Mouse (Mus musculus): ENCODE results near the gene Limch1. TPM values are rescaled to one million over a fixed set of nuclear protein-coding genes. Genes with fewer than 3 reads are reported as not detected.

The Limch1 gene
- polyA plus RNA-seq, 1 experiment from 2014 or later: 37.5 TPM

DNA sequence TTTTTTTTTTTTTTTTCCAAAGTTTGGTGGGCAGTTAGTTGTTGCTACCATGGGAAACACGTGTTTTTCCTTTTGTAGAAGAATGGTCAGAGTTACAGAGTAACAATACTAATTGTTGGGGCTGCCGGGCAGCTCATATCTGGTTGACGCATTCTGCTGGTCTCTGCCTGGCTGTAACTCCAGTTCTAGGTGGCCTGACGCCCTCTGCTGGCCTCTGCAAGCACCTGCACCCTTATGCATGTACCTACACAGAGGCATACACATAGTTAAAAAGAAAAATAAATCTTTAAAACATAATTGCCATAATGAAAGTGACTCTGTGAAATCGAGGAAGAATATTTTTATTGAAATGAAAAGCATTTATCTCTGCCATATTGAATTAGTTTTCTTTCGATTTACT is 312.2 kb downstream of the Limch1 start:
- Histone ChIP-seq H3K4me1 (ENCODE audit: insufficient read depth, low read length) (no peaks in the 10 kb centered on the region), H3K27ac (ENCODE audit: low read length) (no peak overlapping the region), H3K9me3 (ENCODE audit: low read length) (0 out of 2 replicates have a peak, but pooled peaks cover 3% of the 10 kb centered on the region), H3K4me2 (replicated peaks; ENCODE audit: low read depth, low read length) (no peak overlapping the region), H3K36me3 (ENCODE audit: insufficient read depth, low read length) (no peaks in the 10 kb centered on the region), H3K27me3 (ENCODE audit: insufficient read depth, low read length) (no peaks in the 10 kb centered on the region), H3K4me3 (ENCODE audit: low read length) (no peak overlapping the region), H3K9ac (replicated peaks; ENCODE audit: low read length) (no peak overlapping the region)
- WGBS: 83% methylated on average over 6 of the region's 6 CpGs
- no peak for ATAC-seq (ENCODE audit: low FRiP score, low TSS enrichment)

DNA sequence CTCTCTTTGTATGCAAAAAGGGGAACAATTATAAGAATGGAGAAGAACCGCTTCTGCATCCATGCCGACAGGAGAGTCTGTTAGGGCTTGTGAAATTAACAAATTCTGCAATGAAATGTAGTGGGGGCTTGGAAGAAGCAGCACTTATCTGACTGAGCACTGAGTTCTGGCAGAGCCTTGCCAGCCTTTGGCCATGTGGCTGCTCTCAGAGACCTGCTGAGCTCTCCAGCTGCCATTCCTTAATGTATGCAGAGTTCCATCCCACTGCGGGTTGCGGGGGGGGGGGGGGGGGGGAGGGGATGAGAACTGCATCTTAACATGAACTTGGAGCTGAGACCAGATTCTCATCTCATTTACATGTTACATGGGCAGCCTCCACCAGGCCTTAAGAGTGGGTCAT is 314.9 kb downstream of the Limch1 start:
- no peak for ATAC-seq (ENCODE audit: low FRiP score, low TSS enrichment)
- 49% methylated on average over 3 of the region's 4 CpGs for WGBS
- Histone ChIP-seq H3K36me3 (ENCODE audit: insufficient read depth, low read length) (no peaks in the 10 kb centered on the region), H3K4me2 (replicated peaks; ENCODE audit: low read depth, low read length) (no peak overlapping the region), H3K4me3 (ENCODE audit: low read length) (no peak overlapping the region), H3K9ac (replicated peaks; ENCODE audit: low read length) (no peak overlapping the region), H3K4me1 (ENCODE audit: insufficient read depth, low read length) (no peaks in the 10 kb centered on the region), H3K27ac (ENCODE audit: low read length) (no peak overlapping the region), H3K9me3 (ENCODE audit: low read length) (0 out of 2 replicates have a peak, but pooled peaks cover 3% of the 10 kb centered on the region), H3K27me3 (ENCODE audit: insufficient read depth, low read length) (no peaks in the 10 kb centered on the region)

DNA sequence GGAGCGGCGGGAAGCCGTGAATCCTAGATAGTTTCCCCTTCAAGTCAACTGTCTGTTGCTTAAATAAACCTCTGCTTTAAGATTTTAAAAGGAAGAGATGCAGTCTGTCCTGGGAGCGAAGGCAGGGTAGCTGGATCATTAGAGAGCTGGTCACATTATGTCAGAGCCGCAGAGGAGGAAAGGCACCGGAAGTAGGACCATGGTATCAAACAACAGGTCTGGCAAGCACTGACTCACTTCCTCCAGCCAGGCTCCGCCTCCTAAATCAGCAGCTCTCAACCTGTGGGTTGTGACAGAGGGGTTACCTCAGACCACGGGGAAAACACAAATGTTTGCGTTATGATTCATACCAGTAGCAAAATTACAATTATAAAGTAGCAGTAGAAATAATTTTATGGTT is 318.0 kb downstream of the Limch1 start:
- 75% methylated on average over 9 of the region's 9 CpGs for WGBS
- H3K4me3 ChIP-seq (ENCODE audit: low read length): no peak overlapping the region
- no peaks in the 10 kb centered on the region for H3K4me1 ChIP-seq (ENCODE audit: insufficient read depth, low read length)
- H3K36me3 ChIP-seq (ENCODE audit: insufficient read depth, low read length): no peaks in the 10 kb centered on the region
- H3K9me3 ChIP-seq (ENCODE audit: low read length): no peaks in the 10 kb centered on the region
- no peak overlapping the region for H3K4me2 ChIP-seq (replicated peaks; ENCODE audit: low read depth, low read length)
- H3K27me3 ChIP-seq (ENCODE audit: insufficient read depth, low read length): no peaks in the 10 kb centered on the region
- no peak overlapping the region for H3K27ac ChIP-seq (ENCODE audit: low read length)
- no peak overlapping the region for H3K9ac ChIP-seq (replicated peaks; ENCODE audit: low read length)
- ATAC-seq (ENCODE audit: low FRiP score, low TSS enrichment): no peak

DNA sequence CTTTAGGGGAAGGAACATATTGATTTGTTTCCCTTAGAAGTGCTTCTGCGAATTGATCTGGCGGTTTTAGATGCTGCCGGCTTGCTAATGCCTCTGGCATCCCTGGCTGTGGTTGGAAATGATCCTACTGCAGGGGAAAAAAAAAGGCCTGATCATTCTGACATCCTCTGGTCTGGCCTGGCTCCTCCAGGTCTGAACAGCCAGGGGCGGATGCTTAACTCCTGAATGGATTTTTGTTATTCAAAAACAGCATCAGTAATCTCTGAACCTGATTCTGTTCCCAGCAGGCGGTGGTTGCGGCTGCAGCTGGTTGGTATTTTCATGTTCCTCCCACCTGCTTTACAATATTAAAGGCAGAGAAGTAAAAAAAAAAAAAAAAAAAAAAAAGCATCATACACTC is 337.5 kb downstream of the Limch1 start:
- no peak overlapping the region for H3K4me2 ChIP-seq (replicated peaks; ENCODE audit: low read depth, low read length)
- 42% methylated on average over 6 of the region's 6 CpGs for WGBS
- no peaks in the 10 kb centered on the region for H3K36me3 ChIP-seq (ENCODE audit: insufficient read depth, low read length)
- H3K9me3 ChIP-seq (ENCODE audit: low read length): peaks cover 8% of the 10 kb centered on the region
- peaks cover 35% of the 10 kb centered on the region for H3K27me3 ChIP-seq (ENCODE audit: insufficient read depth, low read length)
- H3K4me3 ChIP-seq (ENCODE audit: low read length): no peak overlapping the region
- H3K9ac ChIP-seq (replicated peaks; ENCODE audit: low read length): no peak overlapping the region
- ATAC-seq (ENCODE audit: low FRiP score, low TSS enrichment): no peak
- H3K27ac ChIP-seq (ENCODE audit: low read length): no peak overlapping the region
- H3K4me1 ChIP-seq (ENCODE audit: insufficient read depth, low read length): no peaks in the 10 kb centered on the region

DNA sequence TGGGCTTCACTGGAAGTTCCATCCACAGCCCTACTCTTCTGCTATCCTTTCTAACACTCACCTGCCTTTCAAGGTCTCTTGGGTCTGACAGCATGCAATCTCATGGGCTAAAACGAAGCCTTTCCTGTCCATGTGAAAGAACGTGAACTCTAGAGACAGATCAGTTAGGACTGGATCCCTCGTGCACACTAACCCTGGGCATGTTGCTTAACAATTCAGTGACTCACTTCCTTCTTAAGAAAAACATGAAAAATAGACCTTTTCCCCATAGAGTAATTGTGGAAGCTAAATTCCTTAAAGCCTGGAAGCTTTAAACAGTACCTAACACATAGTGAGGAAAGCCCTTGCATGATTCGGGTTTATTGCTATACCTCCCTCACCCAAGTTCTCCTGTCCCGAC is 345.2 kb downstream of the Limch1 start:
- H3K9me3 ChIP-seq (ENCODE audit: low read length): no peaks in the 10 kb centered on the region
- H3K4me2 ChIP-seq (replicated peaks; ENCODE audit: low read depth, low read length): no peak overlapping the region
- WGBS: 65% methylated on average over 5 of the region's 5 CpGs
- peaks cover under 1% of the 10 kb centered on the region; the same call in 1 of the 2 replicates for H3K4me1 ChIP-seq (ENCODE audit: insufficient read depth, low read length)
- ATAC-seq (ENCODE audit: low FRiP score, low TSS enrichment): no peak
- no peaks in the 10 kb centered on the region for H3K36me3 ChIP-seq (ENCODE audit: insufficient read depth, low read length)
- no peak overlapping the region for H3K9ac ChIP-seq (replicated peaks; ENCODE audit: low read length)
- no peak overlapping the region for H3K27ac ChIP-seq (ENCODE audit: low read length)
- H3K4me3 ChIP-seq (ENCODE audit: low read length): no peak overlapping the region
- H3K27me3 ChIP-seq (ENCODE audit: insufficient read depth, low read length): peaks cover 74% of the 10 kb centered on the region

DNA sequence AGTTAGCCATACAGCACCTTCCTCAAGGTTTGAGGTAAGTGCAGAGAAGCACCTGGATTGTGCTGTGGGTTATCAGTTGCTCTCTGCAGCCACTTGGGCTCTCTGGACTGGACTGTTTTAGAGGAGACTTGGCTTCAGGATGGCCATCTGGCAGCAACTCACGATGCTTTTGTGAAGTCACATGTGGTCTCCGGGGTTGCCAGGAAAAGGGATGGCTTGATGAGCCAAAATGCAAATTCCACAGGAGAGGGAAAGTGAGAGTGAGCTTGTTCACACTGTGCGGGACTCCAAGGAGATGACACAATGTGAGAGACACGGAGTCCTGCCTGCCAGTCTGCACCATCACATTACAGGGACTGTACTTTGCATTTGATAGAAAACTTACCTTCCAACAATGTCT is 346.1 kb downstream of the Limch1 start:
- Histone ChIP-seq H3K9me3 (ENCODE audit: low read length) (no peaks in the 10 kb centered on the region), H3K27me3 (ENCODE audit: insufficient read depth, low read length) (peaks cover 82% of the 10 kb centered on the region), H3K9ac (replicated peaks; ENCODE audit: low read length) (no peak overlapping the region), H3K36me3 (ENCODE audit: insufficient read depth, low read length) (no peaks in the 10 kb centered on the region), H3K4me3 (ENCODE audit: low read length) (no peak overlapping the region), H3K4me1 (ENCODE audit: insufficient read depth, low read length) (peaks cover 7% of the 10 kb centered on the region; the same call in 1 of the 2 replicates), H3K27ac (ENCODE audit: low read length) (no peak overlapping the region), H3K4me2 (replicated peaks; ENCODE audit: low read depth, low read length) (no peak overlapping the region)
- WGBS: 16% methylated on average over 4 of the region's 4 CpGs
- ATAC-seq (ENCODE audit: low FRiP score, low TSS enrichment): no peak

DNA sequence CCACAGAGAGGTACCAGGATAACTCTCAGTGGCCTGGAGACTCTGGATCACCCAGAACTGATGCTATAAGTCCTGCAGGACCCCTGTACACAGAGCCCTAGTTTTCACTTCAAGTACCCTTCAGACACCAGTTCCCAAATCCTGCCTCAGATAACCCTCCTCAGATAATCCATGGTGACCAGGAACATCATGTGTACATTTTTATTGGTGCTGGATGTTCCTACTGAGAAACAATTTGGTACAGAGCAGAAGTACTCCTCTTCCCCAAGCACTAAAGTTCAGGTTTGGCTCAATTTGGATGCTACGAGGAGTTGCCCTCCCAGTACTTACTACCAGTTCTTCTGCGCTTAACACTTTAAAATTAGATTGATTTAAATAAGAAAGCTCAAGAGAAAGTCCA is 348.4 kb downstream of the Limch1 start:
- Histone ChIP-seq H3K4me2 (replicated peaks; ENCODE audit: low read depth, low read length) (no peak overlapping the region), H3K9ac (replicated peaks; ENCODE audit: low read length) (no peak overlapping the region), H3K27ac (ENCODE audit: low read length) (no peak overlapping the region), H3K9me3 (ENCODE audit: low read length) (no peaks in the 10 kb centered on the region), H3K4me3 (ENCODE audit: low read length) (no peak overlapping the region), H3K36me3 (ENCODE audit: insufficient read depth, low read length) (no peaks in the 10 kb centered on the region), H3K27me3 (ENCODE audit: insufficient read depth, low read length) (peaks cover 92% of the 10 kb centered on the region), H3K4me1 (ENCODE audit: insufficient read depth, low read length) (peaks cover 7% of the 10 kb centered on the region; the same call in 1 of the 2 replicates)
- ATAC-seq (ENCODE audit: low FRiP score, low TSS enrichment): no peak
- 6% methylated on average over 2 of the region's 2 CpGs for WGBS

DNA sequence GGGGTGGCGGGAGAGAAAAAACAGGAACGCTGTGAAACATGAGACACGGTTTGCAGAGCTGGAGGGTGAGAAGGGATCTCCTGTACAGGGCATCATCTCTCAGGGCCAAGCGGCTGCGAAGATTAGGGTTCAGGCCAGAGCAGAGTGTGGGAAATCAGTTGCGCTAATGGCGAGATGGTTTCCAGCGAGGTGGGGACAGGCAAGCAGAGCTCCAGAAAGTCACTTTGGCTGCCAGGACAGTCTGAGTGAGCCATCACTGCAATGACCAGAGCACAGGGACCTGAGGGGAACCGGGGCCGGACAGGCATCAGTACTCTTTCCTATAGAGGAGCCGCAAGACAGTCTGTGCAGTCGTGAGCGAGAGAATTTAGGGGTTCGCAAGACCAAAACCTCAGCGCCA is 349.5 kb downstream of the Limch1 start:
- Histone ChIP-seq H3K9ac (replicated peaks; ENCODE audit: low read length) (no peak overlapping the region), H3K4me1 (ENCODE audit: insufficient read depth, low read length) (peaks cover 7% of the 10 kb centered on the region; the same call in 1 of the 2 replicates), H3K4me3 (ENCODE audit: low read length) (no peak overlapping the region), H3K27me3 (ENCODE audit: insufficient read depth, low read length) (peaks cover 94% of the 10 kb centered on the region), H3K4me2 (replicated peaks; ENCODE audit: low read depth, low read length) (no peak overlapping the region), H3K9me3 (ENCODE audit: low read length) (no peaks in the 10 kb centered on the region), H3K36me3 (ENCODE audit: insufficient read depth, low read length) (no peaks in the 10 kb centered on the region), H3K27ac (ENCODE audit: low read length) (no peak overlapping the region)
- peak; percentile 59; the same call in 1 of the 2 replicates for ATAC-seq (ENCODE audit: low FRiP score, low TSS enrichment)
- 2% methylated on average over 15 of the region's 15 CpGs for WGBS

DNA sequence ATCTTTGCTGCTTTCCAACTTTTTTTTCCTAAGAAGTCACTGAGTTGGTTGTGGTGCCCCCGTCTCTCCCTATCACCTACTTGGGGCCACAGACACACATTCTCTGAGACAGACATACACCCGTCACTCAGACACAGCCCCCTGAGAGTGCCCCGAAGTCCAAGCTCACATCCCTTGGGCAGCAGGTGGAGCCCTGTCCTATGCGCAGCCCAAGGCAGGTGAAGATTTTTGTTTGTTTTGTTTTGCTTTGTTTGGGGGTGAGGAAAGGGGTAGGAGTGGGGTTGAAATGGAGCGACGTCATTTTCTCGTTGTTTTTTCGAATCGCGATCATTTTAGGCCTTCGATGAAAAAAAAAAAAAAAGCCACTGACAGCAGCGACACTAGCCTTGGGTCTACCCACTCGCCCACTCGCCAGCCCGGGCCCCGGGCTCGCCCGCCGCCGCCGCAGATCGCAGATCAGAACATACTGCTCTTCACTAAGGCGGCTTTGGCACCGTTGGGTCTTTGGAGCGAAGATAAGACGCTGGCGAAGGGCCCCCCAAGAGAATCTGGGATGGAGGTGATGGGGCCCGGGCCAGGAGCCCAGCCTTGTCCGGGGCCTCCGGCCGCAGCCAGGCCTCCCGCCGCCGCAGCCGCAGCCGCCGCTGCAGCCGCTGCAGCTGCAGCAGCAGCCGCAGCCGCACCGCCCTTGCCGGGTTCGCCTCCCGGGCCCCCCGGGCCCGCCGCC is 350.2 kb downstream of the Limch1 start:
- peak overlapping the region; percentile 47 for H3K4me2 ChIP-seq (replicated peaks; ENCODE audit: low read depth, low read length)
- 1% methylated on average over 35 of the region's 47 CpGs for WGBS
- peaks cover 93% of the 10 kb centered on the region for H3K27me3 ChIP-seq (ENCODE audit: insufficient read depth, low read length)
- H3K9me3 ChIP-seq (ENCODE audit: low read length): no peaks in the 10 kb centered on the region
- no peak overlapping the region for H3K9ac ChIP-seq (replicated peaks; ENCODE audit: low read length)
- H3K4me3 ChIP-seq (ENCODE audit: low read length): peak overlapping the region; percentile 36
- no peaks in the 10 kb centered on the region for H3K36me3 ChIP-seq (ENCODE audit: insufficient read depth, low read length)
- ATAC-seq (ENCODE audit: low FRiP score, low TSS enrichment): 0 out of 2 replicates have a peak, but pooled peaks have one; percentile 9
- H3K4me1 ChIP-seq (ENCODE audit: insufficient read depth, low read length): peaks cover 7% of the 10 kb centered on the region; the same call in 1 of the 2 replicates
- no peak overlapping the region for H3K27ac ChIP-seq (ENCODE audit: low read length)

DNA sequence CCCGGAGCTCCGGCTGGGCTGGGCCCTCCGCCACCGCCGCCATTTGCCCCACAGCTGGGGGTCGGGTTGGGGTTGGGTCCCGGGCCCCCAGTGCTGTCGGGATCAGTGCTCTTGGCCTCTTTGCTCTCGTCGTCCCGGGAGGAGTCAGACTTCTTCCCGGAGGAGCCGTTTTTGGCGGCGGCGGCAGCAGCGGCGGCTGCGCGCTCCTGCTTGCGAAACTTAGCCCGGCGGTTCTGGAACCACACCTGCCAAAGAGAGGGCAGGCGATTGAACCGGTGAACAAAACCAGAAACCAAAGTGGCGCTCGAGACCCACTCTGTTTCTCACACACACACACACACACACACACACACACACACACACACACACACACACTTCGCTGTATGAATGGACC is 350.7 kb downstream of the Limch1 start:
- H3K27me3 ChIP-seq (ENCODE audit: insufficient read depth, low read length): peaks cover 93% of the 10 kb centered on the region
- WGBS: under 1% methylated on average over 28 of the region's 28 CpGs
- peak overlapping the region; percentile 36 for H3K4me3 ChIP-seq (ENCODE audit: low read length)
- no peak overlapping the region for H3K27ac ChIP-seq (ENCODE audit: low read length)
- peaks cover 7% of the 10 kb centered on the region; the same call in 1 of the 2 replicates for H3K4me1 ChIP-seq (ENCODE audit: insufficient read depth, low read length)
- H3K9ac ChIP-seq (replicated peaks; ENCODE audit: low read length): no peak overlapping the region
- H3K9me3 ChIP-seq (ENCODE audit: low read length): no peaks in the 10 kb centered on the region
- peak overlapping the region; percentile 47 for H3K4me2 ChIP-seq (replicated peaks; ENCODE audit: low read depth, low read length)
- ATAC-seq (ENCODE audit: low FRiP score, low TSS enrichment): no peak
- no peaks in the 10 kb centered on the region for H3K36me3 ChIP-seq (ENCODE audit: insufficient read depth, low read length)
